Mouse (Mus musculus) splenic B cell, adult 2 months (primary cell): ENCODE results near the gene Rab11fip3.
A peak's percentile ranks its signal among the peaks of the same experiment; 100 is the strongest.

Experiments
- DNase-seq: peaks from one replicate; pipeline ENCODE4 v3.0.0-alpha.2; 2011; ENCODE audit warnings: low read depth, low spot score
- H3K27me3 ChIP-seq: 2 replicates; pipeline ENCODE4 v1.6.1; 2012; ENCODE audit warnings: mild to moderate bottlenecking, low read length, moderate library complexity, mixed read lengths; ENCODE audit not compliant: control insufficient read depth, poor library complexity, insufficient read depth, severe bottlenecking
- H3K36me3 ChIP-seq: 2 replicates; pipeline ENCODE4 v1.6.1; 2012; ENCODE audit warnings: mild to moderate bottlenecking, low read length, moderate library complexity, mixed read lengths; ENCODE audit not compliant: control insufficient read depth, poor library complexity, insufficient read depth, severe bottlenecking

Rab11fip3 gene

GRCm38 (mm10) chr17:26004711-26005110 lies 64.6 kb downstream of the Rab11fip3 start:
- no peak for DNase-seq

GRCm38 (mm10) chr17:26003864-26004263 lies 65.5 kb downstream of the Rab11fip3 start:
- DNase-seq: no peak
- Histone ChIP-seq H3K27me3 (no peaks in the 10 kb centered on the region), H3K36me3 (no peaks in the 10 kb centered on the region)

More at GRCm38 (mm10) chr17:26004711-26005110, 64.6 kb downstream of the Rab11fip3 start:
- H3K36me3 ChIP-seq: no peaks in the 10 kb centered on the region
- no peaks in the 10 kb centered on the region for H3K27me3 ChIP-seq

GRCm38 (mm10) chr17:25998425-25998824 lies 70.9 kb downstream of the Rab11fip3 start:
- H3K27me3 ChIP-seq: no peaks in the 10 kb centered on the region
- peak; percentile 41 for DNase-seq
- 0 out of 2 replicates have a peak, but pooled peaks cover 2% of the 10 kb centered on the region for H3K36me3 ChIP-seq

- H3K36me3 ChIP-seq: 0 out of 2 replicates have a peak, but pooled peaks cover 2% of the 10 kb centered on the region
- no peak for DNase-seq
- no peaks in the 10 kb centered on the region for H3K27me3 ChIP-seq
Observed at GRCm38 (mm10) chr17:25993489-25993888, 75.9 kb downstream of the Rab11fip3 start.

- Histone ChIP-seq H3K36me3 (0 out of 2 replicates have a peak, but pooled peaks cover 2% of the 10 kb centered on the region), H3K27me3 (no peaks in the 10 kb centered on the region)
- DNase-seq: no peak
Observed at GRCm38 (mm10) chr17:25992274-25992673, 77.1 kb downstream of the Rab11fip3 start.

- no peak for DNase-seq
- H3K27me3 ChIP-seq: no peaks in the 10 kb centered on the region
Observed at GRCm38 (mm10) chr17:25990331-25990730, 79.0 kb downstream of the Rab11fip3 start.

GRCm38 (mm10) chr17:25985306-25986294 lies 83.8 kb downstream of the Rab11fip3 start, which contains the start of gene Capn15:
Gene Capn15 (minus strand): TSS chr17:25985796.
- peak; percentile 92 for DNase-seq
- H3K27me3 ChIP-seq: no peaks in the 10 kb centered on the region
- no peaks in the 10 kb centered on the region for H3K36me3 ChIP-seq

More at GRCm38 (mm10) chr17:25990331-25990730, 79.0 kb downstream of the Rab11fip3 start:
- H3K36me3 ChIP-seq: 0 out of 2 replicates have a peak, but pooled peaks cover 2% of the 10 kb centered on the region

- peak; percentile 29 for DNase-seq
- Histone ChIP-seq H3K36me3 (no peaks in the 10 kb centered on the region), H3K27me3 (no peaks in the 10 kb centered on the region)
Observed at GRCm38 (mm10) chr17:25984556-25985305, 84.6 kb downstream of the Rab11fip3 start.

GRCm38 (mm10) chr17:25984066-25984465 lies 85.3 kb downstream of the Rab11fip3 start:
- H3K36me3 ChIP-seq: no peaks in the 10 kb centered on the region
- DNase-seq: no peak
- no peaks in the 10 kb centered on the region for H3K27me3 ChIP-seq

- no peak for DNase-seq
- Histone ChIP-seq H3K27me3 (no peaks in the 10 kb centered on the region), H3K36me3 (no peaks in the 10 kb centered on the region)
Observed at GRCm38 (mm10) chr17:25982913-25983312, 86.4 kb downstream of the Rab11fip3 start.

GRCm38 (mm10) chr17:25980854-25981253 lies 88.5 kb downstream of the Rab11fip3 start:
- no peak for DNase-seq
- no peaks in the 10 kb centered on the region for H3K27me3 ChIP-seq
- no peaks in the 10 kb centered on the region for H3K36me3 ChIP-seq

GRCm38 (mm10) chr17:25979829-25980738 lies 89.3 kb downstream of the Rab11fip3 start:
- Histone ChIP-seq H3K27me3 (no peaks in the 10 kb centered on the region), H3K36me3 (no peaks in the 10 kb centered on the region)
- no peak for DNase-seq

- Histone ChIP-seq H3K36me3 (no peaks in the 10 kb centered on the region), H3K27me3 (no peaks in the 10 kb centered on the region)
- DNase-seq: peak; percentile 54
Observed at GRCm38 (mm10) chr17:25970954-25971707, 98.2 kb downstream of the Rab11fip3 start.
